Mouse (Mus musculus): ENCODE measurements at regions not wholly inside any gene's neighbourhood (a gene's known extent, or its start where the extent isn't known, plus 50 kb on each side); places are given as distances from the start of the nearest gene placed in this dataset.
A peak's percentile ranks its signal among the peaks of the same experiment; 100 is the strongest.

DNA sequence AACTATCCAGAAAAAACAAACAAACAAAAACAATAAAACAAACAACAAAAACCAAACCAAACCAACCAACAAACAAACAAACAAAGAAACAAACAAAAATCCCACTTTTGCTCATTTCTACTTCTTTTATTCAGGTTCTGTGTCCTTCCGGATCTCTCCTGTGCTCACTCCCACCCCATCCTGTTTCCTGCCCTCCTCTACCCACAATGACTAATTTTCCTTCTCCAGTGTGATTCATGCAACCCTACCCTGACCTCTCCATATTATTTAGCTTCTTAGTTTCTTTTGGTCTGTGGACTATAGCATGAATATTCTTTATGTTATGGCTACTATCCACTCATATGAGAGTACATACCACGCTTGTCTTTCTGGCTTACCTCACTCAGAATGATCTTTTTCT is 1133.3 kb downstream of the Cdh18 start:
- DNase-seq (ENCODE audit: low read depth), result peak; percentile 72

GRCm38 (mm10) chr15:23708609-23709008 is 1159.8 kb downstream of the Cdh18 start:
- DNase-seq (ENCODE audit: low read depth), result no peak
